Mouse (Mus musculus) brain, embryonic 14.5 days (tissue): ENCODE data around the gene Micu2.

ENCODE experiments used
- CTCF ChIP-seq: fragments of 200-500 bp; IDR thresholded peaks from 2 replicates; pipeline ENCODE4 v1.5.1; 2012; ENCODE audit warnings: inconsistent platforms, mild to moderate bottlenecking, moderate library complexity, borderline replicate concordance; ENCODE audit not compliant: insufficient read depth, insufficient read length; ENCODE audit errors: extremely low read depth
- POLR2A ChIP-seq: fragments of 200-500 bp; IDR thresholded peaks from 2 replicates; pipeline ENCODE4 v1.6.1; 2012; ENCODE audit warnings: mild to moderate bottlenecking, inconsistent platforms, borderline replicate concordance; ENCODE audit not compliant: poor library complexity, insufficient read depth, insufficient read length, severe bottlenecking; ENCODE audit errors: extremely low read depth

GRCm38 (mm10) chr14:57996210-57996609 is 2.9 kb downstream of the Micu2 start:
- TF ChIP-seq POLR2A (no peak), CTCF (no peak)
